Mouse (Mus musculus): ENCODE results near the gene Cdyl.
A peak's percentile ranks its signal among the peaks of the same experiment; 100 is the strongest.

Cdyl gene

DNA sequence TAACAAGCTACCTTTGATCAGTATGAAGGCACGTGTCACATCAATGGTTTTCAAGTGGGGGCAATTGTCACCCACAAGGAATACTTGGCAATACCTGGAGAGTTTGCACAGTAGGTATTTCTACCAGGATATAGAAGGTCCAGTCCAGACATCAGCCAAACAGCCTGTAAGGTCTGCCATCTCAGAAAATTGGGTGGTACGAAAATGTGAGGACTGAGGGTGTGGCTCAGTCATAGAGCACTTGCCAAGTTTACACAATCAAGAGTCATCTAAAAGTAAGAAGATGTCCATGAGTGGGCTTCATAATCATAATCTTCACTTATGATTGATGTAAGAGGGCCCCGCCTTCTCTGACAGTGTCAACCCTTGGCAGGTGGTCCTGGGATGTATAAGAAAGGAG, 29.9 kb downstream of the Cdyl start:
- no peak for DNase-seq (ENCODE audit: low spot score in 2 of 2)

DNA sequence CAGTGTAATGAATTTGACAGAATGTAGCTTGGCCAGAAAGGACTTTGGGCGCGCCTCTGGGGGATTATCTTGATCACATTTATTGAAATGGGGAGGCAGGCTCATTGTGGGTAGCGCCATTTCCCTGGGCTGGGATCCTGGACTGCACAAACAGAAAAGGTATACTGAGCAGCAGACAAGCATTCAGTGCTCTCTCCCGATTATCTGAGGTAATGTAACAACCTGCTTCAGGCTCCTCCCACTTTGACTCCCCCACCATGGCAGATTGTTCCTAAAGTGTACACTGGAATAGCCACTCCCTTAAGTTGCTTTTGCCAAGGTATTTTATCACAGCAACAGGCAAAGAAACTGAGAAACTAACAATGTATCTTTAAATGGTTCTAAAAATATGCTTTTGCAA, 58.0 kb downstream of the Cdyl start:
- no peak for DNase-seq (ENCODE audit: low spot score in 2 of 2)

DNA sequence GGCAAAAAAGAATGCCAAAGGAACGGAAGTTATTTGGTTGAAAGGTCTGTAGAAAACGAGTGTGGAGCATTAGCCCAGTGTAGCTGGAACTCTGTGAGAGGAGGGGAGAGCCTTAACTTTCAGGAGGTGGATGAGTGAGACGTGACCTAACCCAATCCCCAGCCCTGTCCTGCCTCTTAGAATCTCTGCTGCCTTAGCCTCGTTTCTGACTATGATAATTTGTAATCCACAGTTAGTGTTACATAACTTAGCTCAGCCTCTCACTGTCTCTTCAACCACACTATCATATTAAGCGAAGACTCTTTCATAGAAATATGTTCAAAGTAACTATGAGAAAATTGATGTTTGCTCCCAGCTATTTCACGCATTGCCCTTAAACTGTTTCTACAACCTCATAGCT, 59.9 kb downstream of the Cdyl start:
- no peak for DNase-seq (ENCODE audit: low spot score in 2 of 2)

DNA sequence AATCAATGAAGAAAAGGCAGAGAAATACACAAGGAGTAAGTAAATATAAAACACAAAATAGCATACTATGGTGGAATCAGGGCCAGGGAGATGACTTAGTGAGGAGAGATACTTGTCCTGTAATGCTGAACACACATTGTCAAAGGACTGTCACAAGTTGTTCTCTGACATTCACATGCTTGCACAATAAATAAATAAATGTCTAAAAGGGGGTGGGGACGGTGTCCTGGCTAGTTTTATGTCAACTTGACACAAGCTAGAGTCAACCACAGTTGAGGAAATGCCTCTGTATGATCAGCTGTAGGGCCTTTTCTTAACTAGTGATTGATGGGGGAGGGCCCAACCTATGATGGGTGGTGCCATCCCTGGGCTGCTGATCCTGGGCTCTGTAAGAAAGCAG, 63.4 kb downstream of the Cdyl start:
- DNase-seq (ENCODE audit: low spot score in 2 of 2): no peak

DNA sequence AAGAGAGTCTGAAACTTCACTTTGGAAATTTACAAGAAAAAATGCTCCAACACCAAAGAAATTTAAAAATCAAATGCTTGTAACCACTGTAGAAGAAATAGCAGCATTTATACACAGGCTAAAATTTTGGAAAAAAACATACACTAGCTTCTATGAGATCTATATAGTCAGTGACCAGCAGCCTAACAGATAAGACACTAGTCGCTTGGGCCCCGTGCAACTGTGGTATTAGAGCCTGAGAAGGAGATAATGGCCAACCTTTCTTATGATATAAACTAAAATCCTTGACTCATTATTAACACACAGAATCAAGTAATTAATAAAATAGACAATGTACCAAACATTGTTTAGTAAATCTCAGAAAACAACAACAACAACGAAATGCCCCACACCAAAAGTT, 66.4 kb downstream of the Cdyl start:
- DNase-seq (ENCODE audit: low spot score in 2 of 2): no peak

DNA sequence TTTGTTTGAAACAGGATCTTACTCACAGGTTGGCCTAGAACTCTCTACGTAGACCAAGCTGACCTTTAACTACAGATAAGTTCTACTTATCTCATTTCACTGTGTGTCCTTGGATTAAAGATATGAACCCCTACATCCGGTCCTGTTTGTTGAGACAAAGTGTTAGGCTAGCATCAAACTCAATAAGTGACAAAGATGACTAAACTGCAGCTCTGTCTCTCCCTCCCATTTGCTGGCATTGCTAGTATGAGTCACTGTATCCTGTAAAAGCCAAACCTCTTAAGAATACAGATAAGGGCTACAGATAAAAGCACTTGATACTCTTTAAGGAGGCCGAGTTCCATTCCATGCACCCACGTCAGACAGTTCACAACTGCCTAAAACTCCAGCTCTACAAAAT, 72.5 kb downstream of the Cdyl start:
- DNase-seq (ENCODE audit: low spot score in 2 of 2): no peak

DNA sequence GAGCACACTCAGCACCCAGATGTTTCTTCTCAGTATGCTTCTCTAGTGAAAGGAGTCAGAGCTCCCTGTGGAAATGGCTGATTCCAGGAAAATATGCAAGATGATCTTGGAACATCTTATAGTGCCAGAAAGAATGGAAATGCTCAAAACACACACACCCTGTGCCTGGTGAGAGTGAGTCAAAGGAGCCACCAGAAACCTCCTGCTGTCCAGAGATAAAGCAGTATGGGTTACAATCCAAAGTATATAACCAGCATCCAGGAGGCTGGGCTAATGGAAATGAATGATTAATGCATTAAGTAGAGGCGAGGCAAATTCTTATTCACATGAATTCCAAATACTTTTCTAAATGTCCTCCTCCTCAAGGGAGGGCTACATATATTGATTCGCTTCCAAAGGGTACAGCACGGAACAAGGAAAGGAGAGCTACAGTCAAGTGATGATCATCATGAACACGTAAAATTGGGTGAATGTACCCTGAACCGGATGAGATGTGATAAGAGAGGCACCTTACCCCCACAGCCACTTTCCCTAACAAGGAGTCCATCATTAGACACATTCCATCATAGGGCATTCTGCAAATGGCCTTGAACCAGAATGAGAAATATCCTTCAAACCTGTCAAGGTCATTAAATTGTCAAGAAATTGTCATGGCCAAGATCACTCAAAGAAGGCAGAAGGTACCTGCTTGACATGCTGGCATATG, 73.4 kb downstream of the Cdyl start:
- no peak for DNase-seq (ENCODE audit: low spot score in 2 of 2)

DNA sequence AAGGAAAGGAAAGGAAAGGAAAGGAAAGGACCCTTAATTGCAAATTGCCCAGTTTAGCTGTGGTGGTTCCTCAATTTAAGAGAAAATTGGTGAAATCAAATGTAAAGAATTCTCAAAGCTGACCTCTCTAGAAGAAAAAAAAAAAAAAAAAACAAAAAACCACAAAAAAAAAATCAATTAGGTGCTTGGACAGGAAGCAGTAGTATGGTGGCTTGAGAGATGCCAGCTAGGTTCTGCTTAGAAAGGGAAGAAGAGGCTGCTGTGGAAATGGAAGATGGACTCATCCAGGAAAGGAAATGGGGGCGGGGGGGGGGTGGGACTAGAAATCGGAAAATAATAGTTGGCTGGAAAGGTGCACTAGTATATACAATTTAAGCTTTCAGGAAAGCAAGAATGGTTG, 77.9 kb downstream of the Cdyl start:
- no peak for DNase-seq (ENCODE audit: low spot score in 2 of 2)

DNA sequence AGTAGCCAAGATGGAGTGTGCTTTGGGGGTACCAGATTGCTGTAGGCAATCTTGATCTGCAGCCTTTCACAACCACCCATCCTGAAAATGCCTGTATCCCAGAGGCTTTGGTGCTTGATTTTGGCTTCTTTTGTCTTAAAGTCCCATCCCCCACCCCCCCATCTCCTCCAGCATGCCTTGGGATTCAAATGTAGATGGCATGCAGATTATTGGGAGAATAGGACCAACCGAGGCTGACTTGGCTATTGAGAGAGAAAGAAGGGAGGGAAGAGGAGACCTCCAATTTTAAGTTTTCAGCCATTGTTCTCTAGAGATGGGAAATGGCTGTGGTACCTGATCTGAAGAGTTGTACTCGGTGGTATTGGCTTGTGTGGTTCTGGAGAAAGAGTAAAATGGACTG, 78.6 kb downstream of the Cdyl start:
- no peak for DNase-seq (ENCODE audit: low spot score in 2 of 2)

DNA sequence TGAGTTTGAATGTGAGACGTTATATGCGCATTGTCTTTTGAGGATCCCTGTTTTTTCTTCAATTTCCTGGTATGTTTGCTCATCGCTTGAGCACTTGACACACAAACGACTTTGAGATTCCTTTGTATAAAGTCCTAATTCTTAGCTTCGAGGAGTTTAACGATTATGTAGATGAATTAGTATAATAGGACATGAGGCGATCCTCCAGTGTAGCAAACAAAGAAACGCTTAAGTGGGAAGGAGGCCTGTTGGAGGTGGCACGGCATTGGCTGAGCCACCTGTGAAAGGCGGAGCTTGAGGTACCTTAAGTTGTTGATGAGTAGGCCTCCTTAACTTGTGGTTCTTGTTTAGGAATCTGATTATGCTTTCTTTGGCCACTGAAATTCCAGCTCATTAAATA, 79.8 kb downstream of the Cdyl start:
- DNase-seq (ENCODE audit: low spot score in 2 of 2): no peak

DNA sequence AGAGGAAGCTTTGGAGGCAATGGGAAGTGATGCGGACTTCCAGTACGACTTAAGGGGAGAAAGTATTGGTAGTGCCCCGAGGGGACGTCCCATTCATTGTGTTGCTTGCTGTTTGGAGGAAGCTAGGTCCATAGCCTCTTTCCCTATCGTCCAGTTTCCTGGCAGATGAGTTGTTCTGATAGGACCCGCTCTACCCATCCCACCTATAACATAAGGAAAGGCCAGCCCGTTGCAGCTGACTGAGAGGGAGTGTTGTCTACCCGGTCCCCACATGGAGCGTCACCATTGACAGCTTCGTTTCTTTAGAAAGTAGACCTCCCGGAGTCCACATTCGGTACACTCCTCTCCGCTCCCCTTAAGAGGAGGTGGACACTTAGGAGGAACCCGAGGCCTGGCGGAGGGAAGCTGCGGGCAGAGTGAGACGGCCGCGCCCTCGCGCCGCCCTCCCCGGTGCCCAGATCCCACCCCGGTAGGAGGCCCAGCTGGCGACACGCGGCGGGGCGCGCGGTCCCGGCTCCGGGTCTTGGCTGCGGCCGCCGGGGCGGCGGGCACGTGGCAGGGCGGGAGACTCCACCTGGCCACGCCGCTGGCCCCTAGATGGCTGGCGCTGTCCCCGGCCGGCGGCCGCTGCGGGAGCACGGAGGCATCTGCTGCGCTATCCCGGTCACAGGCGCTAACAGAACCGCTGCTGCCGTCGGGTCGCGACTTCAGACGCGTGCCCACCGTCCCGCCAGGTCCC, 80.8 kb downstream of the Cdyl start:
- peak; percentile 76 to 84 for DNase-seq (ENCODE audit: low spot score in 2 of 2)

DNA sequence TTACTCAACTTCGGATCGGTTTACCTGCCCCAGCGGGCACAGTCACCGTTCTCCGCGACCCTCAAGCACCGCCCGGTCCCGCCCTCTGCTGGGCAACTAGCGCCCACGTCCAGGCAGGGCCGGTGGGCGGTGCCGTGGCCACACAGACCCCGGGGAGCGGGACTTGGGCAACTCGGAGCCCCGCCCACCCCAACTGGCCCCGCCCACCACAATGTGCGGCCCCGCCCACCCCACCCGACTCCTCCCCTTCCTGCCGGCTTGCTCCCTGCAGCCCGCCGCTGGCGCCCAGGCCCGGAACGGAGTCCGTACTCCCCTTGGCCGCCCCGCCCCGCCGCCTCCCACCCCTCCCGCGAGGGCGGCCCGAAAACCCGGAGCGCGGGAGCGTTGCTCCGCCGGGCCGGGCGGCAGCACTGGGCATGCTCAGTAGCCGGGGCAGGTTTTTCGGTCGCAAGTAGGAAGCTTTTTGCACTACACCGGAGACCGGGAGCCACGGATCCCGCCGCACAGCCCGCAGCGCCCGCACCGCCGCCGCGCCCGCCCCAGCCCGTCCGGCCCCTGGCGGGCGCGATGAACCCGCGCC, 81.5 kb downstream of the Cdyl start:
- peak; percentile 88 to 92 for DNase-seq (ENCODE audit: low spot score in 2 of 2)

DNA sequence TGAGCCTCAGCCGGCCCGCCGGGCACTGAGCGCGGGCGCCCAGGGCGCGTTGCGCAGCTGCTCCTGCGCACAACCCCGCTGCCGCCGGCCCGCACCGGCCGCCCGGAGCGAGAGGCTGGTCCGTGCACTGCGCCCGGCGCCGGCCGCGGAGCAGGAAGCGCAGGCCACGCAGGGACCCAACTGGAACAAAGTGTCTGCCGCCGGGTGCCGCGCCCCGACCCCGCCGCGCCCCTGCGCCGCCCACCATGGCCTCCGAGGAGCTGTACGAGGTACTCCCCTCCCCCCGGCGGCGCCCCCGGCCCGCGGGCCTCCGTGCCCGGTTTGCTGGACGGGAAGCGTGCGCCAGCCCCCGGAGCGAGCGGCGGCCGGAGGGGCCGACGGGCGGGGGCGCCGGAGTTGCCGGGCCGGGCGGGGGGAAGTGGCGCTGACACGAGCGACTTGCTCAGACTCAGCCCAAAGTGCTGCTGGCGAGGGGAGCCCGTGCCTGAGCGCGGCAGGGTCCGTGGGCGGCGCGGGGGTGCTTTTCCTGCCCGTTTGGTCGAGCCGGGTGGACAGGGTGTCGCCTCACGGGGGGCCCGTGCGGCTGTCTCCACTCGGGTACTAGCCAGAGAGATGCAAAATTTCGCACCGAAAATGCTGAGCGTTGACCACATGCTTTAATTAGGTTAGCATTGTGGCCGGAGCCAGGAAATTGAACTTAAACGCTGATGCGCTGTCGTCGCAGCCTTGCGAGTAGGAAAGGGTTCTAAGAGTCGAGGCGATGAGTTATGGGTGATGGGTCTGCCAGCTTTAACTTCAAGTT, 82.2 kb downstream of the Cdyl start:
- DNase-seq (ENCODE audit: low spot score in 2 of 2): peak in 1 of 2 experiments; percentile 34

DNA sequence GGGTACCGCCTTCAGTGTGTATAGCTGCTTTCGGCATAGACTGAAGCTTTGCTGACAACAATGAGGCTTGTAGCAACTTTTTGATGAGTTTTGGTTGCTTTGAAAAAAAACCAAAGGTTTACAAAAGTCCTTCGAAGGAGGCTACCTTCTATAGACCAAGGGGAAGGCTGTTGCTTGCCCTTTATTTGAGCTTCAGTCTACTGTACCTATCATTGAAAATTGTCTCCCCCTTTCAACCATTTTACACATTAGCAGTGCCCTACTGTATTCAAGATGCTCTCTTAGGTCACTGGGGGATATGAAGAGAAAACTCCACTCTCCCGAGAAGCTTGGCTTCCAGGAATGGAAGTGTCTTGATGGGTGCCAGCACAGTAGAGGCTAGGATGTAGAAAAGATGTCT, 83.1 kb downstream of the Cdyl start:
- DNase-seq (ENCODE audit: low spot score in 2 of 2): no peak

DNA sequence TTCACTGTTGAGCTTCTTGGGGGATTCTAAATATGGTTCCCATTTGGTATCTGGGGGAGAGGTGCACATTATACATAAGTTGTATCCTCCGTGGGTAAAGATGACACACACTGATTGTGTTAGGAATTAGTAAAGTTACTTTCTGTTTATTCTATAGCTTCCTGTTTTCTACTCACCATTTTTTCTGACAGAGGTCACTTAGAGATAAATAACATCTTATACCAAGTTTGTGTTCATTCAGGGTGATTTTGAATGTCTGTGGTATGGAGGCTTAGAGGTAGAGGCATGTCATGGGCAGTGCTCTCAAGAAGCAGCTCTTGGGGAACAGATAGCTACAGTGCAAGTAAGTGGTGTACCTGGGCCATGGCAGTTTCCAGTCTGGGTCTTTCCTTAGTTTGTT, 83.6 kb downstream of the Cdyl start:
- DNase-seq (ENCODE audit: low spot score in 2 of 2): no peak

DNA sequence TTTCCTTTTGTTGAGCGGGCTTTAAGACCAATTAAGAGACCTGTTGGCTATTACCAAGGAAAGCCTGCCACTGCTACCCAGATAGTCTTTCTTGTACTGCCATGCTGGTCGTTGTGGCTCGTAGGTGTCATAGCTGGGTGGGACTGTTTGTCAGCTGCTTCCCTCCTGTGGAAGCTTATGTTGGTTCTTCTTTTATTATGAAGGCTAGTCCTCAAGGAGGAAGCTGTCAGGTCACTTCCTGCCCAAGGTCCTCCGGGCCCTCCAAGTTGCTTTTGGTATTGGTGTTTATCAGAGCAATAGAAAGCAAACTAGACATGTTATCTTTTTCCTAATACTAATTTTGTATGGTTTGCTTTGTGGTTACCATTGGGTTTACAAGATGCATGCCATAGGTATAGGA, 89.6 kb downstream of the Cdyl start:
- no peak for DNase-seq (ENCODE audit: low spot score in 2 of 2)

DNA sequence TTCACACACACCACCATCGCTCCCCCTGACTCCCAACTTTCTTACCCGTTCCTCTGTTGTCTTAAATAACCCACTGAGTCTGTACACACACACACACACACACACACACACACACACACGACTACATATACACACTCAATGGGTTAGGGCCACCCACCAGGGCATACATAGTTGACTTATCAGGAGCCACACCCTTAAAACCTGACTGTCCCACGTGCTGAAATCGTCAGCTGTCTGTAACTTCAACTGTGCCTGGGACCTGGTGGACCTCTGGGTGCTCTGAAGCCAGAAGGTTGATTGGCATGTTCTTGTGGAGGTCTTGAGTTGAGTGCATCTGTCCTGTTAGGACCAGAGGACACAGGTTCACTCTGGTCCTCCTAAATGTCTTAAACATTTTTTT, 90.0 kb downstream of the Cdyl start:
- DNase-seq (ENCODE audit: low spot score in 2 of 2): no peak

DNA sequence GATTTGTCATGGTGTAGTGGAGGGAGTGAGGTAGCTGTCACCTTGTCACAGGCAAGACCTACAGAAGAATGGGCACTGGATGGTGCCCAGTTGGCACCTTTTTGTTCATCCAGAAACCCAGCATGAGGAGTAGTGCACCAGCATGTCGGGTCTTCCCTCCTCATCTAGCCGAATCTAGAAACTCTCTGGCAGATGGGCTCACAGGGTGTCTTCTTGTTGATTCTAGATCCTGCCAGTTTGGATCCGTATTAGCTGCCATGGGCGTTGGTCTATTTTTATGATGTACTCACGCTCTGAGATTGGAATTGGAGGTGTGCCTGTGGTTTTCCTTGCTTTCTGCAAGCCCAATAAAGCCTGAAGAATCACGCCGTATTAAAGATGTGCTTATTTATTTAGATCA, 92.4 kb downstream of the Cdyl start:
- DNase-seq (ENCODE audit: low spot score in 2 of 2): no peak

DNA sequence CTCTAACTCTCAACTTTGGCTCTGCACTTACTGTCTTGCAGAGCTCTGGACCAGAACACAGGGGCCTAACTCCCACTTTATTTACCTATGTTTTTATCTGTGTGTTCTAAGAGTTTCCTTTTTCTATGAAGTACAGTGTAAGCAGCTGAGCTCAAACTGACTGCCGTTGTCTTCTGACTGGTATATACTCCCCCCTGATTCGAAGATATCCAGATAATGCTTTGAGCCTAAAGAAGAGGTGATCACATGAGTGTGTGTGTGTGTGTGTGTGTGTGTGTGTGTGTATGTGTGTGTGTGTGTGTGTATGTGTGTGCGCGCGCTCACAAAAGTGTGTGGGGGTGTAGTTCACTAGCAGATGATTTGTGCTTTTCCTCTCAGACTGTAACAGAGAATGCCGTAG, 95.4 kb downstream of the Cdyl start:
- DNase-seq (ENCODE audit: low spot score in 2 of 2): no peak

DNA sequence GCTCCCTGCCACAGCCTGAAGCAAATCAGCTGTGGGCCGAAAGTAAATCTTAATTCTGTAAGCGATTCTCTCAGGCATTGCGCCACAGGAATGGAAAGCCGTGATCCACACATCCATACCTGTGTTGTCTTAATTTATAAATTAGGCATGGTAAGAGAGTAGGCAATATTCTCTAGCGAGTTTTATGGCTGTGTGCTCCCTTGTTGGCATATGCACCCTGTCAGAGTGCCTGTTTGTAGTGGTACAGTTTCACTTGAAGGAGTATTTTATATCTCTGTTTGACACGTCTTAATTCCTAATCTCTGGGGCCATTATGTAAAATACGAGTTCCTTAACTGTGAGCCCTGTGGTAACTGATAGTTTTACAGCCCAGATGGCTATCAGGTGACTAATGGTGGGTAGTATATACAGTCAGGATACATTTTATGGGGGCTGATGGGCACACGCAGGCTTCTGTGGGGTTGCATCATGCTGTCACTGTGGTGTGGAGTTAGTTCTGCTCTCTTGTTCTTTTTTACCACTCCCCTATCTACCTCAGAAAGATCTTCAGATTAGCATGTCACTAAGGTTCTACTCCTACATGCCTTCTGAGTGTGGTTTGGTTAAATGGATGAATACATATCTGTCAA, 96.1 kb downstream of the Cdyl start:
- no peak for DNase-seq (ENCODE audit: low spot score in 2 of 2)

DNA sequence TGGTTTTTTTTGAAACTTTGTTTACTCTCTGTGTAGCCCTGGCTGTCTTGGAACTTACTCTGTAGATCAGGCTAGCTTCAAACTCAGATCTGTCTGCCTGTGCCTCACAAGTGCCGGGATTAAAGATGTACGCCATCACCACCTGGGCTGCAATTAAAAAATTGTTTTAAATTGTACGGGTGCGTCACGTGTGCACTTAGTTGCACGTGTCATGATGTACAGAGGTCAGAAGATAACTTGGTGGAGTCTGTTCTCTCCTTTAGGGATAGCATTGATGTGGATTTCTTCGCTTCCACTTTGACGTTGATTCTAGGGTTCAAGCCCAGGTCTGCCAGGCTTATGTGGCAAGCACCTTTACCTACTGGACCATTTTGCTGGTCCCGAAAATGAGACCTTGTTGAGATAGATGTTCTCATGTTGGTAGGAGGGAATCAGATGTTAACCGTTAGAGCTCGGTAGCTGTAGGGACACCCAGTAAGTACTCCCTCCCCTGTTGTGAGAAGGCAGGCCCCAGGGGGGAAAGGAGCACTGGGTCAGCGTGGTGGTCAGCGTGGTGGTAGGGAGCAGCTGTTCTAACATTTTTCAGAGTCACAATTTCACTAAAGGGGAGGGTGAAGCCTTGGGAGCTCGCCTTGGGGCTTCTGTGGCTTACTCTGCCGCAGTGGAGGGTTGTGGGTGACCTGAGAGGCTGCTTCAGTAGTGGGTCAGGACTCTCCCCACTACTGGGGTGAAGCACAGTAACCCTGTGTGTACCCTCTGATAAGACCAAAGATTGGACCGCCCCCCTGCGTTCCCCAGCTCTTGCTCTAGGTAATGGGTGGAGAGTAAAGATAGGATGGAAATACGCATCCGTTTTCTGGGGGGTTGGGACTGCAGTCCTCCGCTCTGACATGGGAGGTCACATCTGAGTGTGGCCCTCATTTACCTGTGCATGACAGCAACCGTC, 97.0 kb downstream of the Cdyl start:
- DNase-seq (ENCODE audit: low spot score in 2 of 2): no peak
